Mouse (Mus musculus): ENCODE measurements around the gene Bpifa2. TPM values are rescaled to one million over a fixed set of nuclear protein-coding genes. Genes with fewer than 3 reads are reported as not detected.
"Not testable (repeated sequence)": the region's sequence is repeated elsewhere in the genome, so short reads cannot be mapped to it uniquely, and the experiment has no call there.

The Bpifa2 gene
- polyA plus RNA-seq, 1 experiment from 2014 or later = not detected

DNA sequence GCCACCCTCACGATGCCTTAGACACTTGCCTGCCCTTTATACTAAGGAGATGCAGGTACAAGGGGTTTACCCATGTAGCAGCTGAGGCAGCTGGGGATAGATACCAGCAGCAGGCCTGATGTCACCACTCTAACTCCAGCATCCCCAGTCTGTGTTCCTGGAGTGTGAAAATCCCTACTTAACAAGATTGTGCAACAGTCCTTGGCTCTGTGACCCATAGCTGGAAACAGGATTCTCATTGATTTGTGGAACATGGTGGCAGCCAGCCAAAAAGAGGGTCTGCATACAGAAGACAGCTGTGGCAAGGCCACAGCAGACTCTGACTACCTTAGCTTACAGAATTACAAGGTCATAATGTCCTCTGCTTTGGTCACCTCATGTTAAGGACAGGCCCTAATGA is 3.0 kb upstream of the Bpifa2 start:
- Histone ChIP-seq H3K27me3 (replicated peaks; ENCODE audit: control insufficient read depth, insufficient read depth, low read length) (no peaks in the 10 kb centered on the region), H3K4me1 (ENCODE audit: control insufficient read depth, insufficient read depth, low read length) (no peaks in the 10 kb centered on the region), H3K9ac (ENCODE audit: low read length) (no peak overlapping the region), H3K27ac (ENCODE audit: low read depth, low read length) (no peak overlapping the region), H3K36me3 (ENCODE audit: control insufficient read depth, insufficient read depth, low read length) (no peaks in the 10 kb centered on the region), H3K4me3 (ENCODE audit: low read depth, low read length) (no peak overlapping the region), H3K4me2 (ENCODE audit: low read length) (no peak overlapping the region), H3K9me3 (replicated peaks; ENCODE audit: control insufficient read depth, low read length) (no peaks in the 10 kb centered on the region)
- ATAC-seq (no peak), DNase-seq (ENCODE audit: low spot score) (no peak)
- 81% methylated on average over 1 of the region's 1 CpGs for WGBS

DNA sequence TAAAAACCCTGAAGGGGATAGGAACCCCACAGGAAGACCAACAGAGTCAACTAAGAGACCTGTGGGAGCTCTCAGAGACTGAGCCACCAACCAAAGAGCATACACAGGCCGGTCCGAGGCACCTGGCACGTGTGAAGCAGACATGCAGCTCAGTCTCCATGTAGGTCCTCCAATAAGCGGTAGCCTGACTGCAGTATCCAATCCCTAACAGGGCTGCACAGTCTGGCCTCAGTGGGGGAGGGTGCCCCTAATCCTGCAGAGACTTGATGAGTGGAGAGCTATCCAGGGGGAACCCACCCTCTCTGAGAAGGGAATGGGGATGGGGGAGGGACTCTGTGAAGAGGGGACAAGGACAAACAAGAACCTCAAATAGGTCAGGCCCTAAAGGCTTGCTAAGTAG is 2.3 kb upstream of the Bpifa2 start:
- Histone ChIP-seq H3K9me3 (replicated peaks; ENCODE audit: control insufficient read depth, low read length) (no peaks in the 10 kb centered on the region), H3K4me1 (ENCODE audit: control insufficient read depth, insufficient read depth, low read length) (no peaks in the 10 kb centered on the region), H3K4me3 (ENCODE audit: low read depth, low read length) (no peak overlapping the region), H3K4me2 (ENCODE audit: low read length) (no peak overlapping the region), H3K9ac (ENCODE audit: low read length) (no peak overlapping the region), H3K27ac (ENCODE audit: low read depth, low read length) (no peak overlapping the region), H3K36me3 (ENCODE audit: control insufficient read depth, insufficient read depth, low read length) (no peaks in the 10 kb centered on the region), H3K27me3 (replicated peaks; ENCODE audit: control insufficient read depth, insufficient read depth, low read length) (no peaks in the 10 kb centered on the region)
- ATAC-seq (no peak), DNase-seq (ENCODE audit: low spot score) (no peak)
- 82% methylated on average over 4 of the region's 4 CpGs for WGBS

DNA sequence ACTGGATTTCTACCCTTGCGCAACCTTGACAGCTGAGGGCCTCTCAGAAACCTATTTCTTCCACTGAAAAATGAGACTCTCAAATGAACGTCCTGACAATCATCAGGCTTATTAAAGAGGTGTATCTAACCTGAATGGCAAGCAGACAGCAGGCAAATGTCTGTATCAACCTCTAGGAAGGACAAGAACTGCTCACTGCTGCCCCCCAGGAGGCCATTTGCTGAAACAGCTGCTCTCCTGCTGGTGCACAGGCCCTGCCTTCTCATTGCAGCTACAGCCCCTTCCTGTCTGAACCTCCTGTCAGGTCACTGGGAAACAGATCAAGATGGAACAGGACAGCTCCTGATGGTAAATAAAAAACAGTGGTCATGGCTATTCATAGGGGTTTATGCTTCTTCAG is 1.7 kb upstream of the Bpifa2 start:
- H3K36me3 ChIP-seq (ENCODE audit: control insufficient read depth, insufficient read depth, low read length) = no peaks in the 10 kb centered on the region
- no peaks in the 10 kb centered on the region for H3K4me1 ChIP-seq (ENCODE audit: control insufficient read depth, insufficient read depth, low read length)
- no peaks in the 10 kb centered on the region for H3K9me3 ChIP-seq (replicated peaks; ENCODE audit: control insufficient read depth, low read length)
- H3K4me2 ChIP-seq (ENCODE audit: low read length) = no peak overlapping the region
- 85% methylated on average over 2 of the region's 2 CpGs for WGBS
- ATAC-seq = no peak
- H3K9ac ChIP-seq (ENCODE audit: low read length) = no peak overlapping the region
- no peak overlapping the region for H3K27ac ChIP-seq (ENCODE audit: low read depth, low read length)
- no peak for DNase-seq (ENCODE audit: low spot score)
- H3K27me3 ChIP-seq (replicated peaks; ENCODE audit: control insufficient read depth, insufficient read depth, low read length) = no peaks in the 10 kb centered on the region
- no peak overlapping the region for H3K4me3 ChIP-seq (ENCODE audit: low read depth, low read length)

DNA sequence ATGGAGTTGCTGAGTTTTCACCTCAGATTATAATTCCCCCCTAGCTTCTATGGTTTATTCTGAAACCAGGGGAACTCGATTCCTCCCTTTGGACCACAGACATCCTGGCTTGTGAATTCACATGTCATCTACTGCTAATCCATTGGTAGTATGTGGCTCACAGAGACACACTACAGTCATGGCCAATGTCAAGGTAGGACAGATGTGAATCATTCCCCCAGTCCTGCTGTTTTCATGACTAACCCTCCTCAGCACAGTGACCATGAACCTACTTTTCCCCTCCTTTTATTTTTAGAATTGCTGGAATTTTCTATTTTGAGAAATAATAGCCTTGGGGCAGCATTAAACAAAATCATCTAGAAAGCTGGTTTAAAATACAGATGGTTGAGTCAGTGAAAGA is 684 bp upstream of the Bpifa2 start:
- Histone ChIP-seq H3K4me1 (ENCODE audit: control insufficient read depth, insufficient read depth, low read length) (no peaks in the 10 kb centered on the region), H3K4me2 (ENCODE audit: low read length) (no peak overlapping the region), H3K9me3 (replicated peaks; ENCODE audit: control insufficient read depth, low read length) (no peaks in the 10 kb centered on the region), H3K36me3 (ENCODE audit: control insufficient read depth, insufficient read depth, low read length) (no peaks in the 10 kb centered on the region), H3K27ac (ENCODE audit: low read depth, low read length) (no peak overlapping the region), H3K27me3 (replicated peaks; ENCODE audit: control insufficient read depth, insufficient read depth, low read length) (no peaks in the 10 kb centered on the region), H3K9ac (ENCODE audit: low read length) (no peak overlapping the region), H3K4me3 (ENCODE audit: low read depth, low read length) (no peak overlapping the region)
- ATAC-seq (no peak), DNase-seq (ENCODE audit: low spot score) (no peak)
- 88% methylated on average over 1 of the region's 1 CpGs for WGBS

DNA sequence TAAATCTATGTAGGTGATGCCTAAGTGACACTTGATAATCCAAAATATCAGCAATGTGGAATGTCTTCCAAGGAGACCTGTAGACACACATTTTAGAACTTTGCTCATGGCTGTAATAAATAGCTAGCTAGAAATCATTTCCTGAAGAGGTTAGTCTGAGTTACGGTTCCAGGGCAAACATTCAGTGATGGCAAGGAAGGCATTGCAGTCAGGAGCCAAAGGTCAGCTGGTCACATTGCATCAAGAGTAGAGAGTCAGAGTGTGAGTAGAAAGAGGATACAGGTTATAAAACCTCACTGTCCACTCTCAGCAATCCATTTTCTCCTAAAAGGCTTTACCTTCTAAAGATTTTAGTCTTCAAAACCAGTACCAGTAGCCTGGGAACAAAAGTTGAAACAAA is 9.9 kb downstream of the Bpifa2 start:
- WGBS = 85% methylated on average over 1 of the region's 1 CpGs
- no peaks in the 10 kb centered on the region for H3K36me3 ChIP-seq (ENCODE audit: control insufficient read depth, insufficient read depth, low read length)
- no peak overlapping the region for H3K4me3 ChIP-seq (ENCODE audit: low read depth, low read length)
- DNase-seq (ENCODE audit: low spot score) (no peak), ATAC-seq (no peak)
- H3K27me3 ChIP-seq (replicated peaks; ENCODE audit: control insufficient read depth, insufficient read depth, low read length) = no peaks in the 10 kb centered on the region
- H3K9me3 ChIP-seq (replicated peaks; ENCODE audit: control insufficient read depth, low read length) = no peaks in the 10 kb centered on the region
- H3K9ac ChIP-seq (ENCODE audit: low read length) = no peak overlapping the region
- no peaks in the 10 kb centered on the region for H3K4me1 ChIP-seq (ENCODE audit: control insufficient read depth, insufficient read depth, low read length)
- no peak overlapping the region for H3K27ac ChIP-seq (ENCODE audit: low read depth, low read length)
- H3K4me2 ChIP-seq (ENCODE audit: low read length) = no peak overlapping the region

DNA sequence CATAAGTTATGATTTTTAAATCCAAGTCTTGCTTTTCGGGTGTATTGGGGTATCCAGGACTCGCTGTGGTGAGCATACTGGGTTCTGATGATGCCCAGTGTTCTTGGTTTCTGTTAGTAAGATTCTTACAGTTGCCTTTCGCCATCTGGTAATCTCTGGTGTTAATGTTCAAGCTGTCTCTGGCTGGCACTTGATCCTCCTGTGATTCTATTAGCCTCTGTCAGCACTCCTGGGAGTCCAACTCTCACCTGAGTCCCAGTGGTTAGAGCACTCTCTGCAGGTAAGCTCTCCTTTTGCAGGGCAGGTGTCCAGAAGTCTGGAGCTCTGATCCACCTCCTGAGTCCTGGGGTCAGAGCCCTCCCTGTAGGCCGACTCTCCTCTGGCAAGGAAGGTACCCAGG is 16.6 kb downstream of the Bpifa2 start:
- H3K27ac ChIP-seq (ENCODE audit: low read depth, low read length); H3K9me3 ChIP-seq (replicated peaks; ENCODE audit: control insufficient read depth, low read length); H3K9ac ChIP-seq (ENCODE audit: low read length); H3K4me2 ChIP-seq (ENCODE audit: low read length); ATAC-seq; DNase-seq (ENCODE audit: low spot score); H3K27me3 ChIP-seq (replicated peaks; ENCODE audit: control insufficient read depth, insufficient read depth, low read length); H3K4me1 ChIP-seq (ENCODE audit: control insufficient read depth, insufficient read depth, low read length); H3K4me3 ChIP-seq (ENCODE audit: low read depth, low read length); H3K36me3 ChIP-seq (ENCODE audit: control insufficient read depth, insufficient read depth, low read length): not testable (repeated sequence)
- WGBS = 97% methylated on average over 4 of the region's 4 CpGs

DNA sequence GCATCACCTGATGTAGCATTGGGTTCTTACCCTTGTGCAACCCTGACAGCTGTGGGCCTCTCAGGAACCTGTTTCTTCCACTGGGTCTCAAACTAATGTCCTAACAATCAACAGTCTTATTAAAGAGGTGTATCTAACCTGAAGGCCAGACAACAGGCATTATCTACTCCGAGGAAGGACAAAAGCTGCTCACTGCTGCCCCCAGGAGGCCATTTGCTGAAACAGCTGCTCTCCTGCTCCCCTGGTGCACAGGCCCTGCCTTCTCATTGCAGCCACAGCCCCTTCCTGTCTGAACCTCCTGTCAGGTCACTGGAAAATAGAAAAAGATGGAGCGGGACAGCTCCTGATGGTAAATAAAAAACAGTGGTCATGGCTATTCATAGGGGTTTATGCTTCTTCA is 30.9 kb downstream of the Bpifa2 start:
- no peak overlapping the region for H3K27ac ChIP-seq (ENCODE audit: low read depth, low read length)
- no peak overlapping the region for H3K4me2 ChIP-seq (ENCODE audit: low read length)
- no peaks in the 10 kb centered on the region for H3K36me3 ChIP-seq (ENCODE audit: control insufficient read depth, insufficient read depth, low read length)
- 64% methylated on average over 2 of the region's 2 CpGs for WGBS
- no peaks in the 10 kb centered on the region for H3K27me3 ChIP-seq (replicated peaks; ENCODE audit: control insufficient read depth, insufficient read depth, low read length)
- H3K4me3 ChIP-seq (ENCODE audit: low read depth, low read length) = no peak overlapping the region
- no peak for ATAC-seq
- no peaks in the 10 kb centered on the region for H3K9me3 ChIP-seq (replicated peaks; ENCODE audit: control insufficient read depth, low read length)
- DNase-seq (ENCODE audit: low spot score) = peak; percentile 5
- no peaks in the 10 kb centered on the region for H3K4me1 ChIP-seq (ENCODE audit: control insufficient read depth, insufficient read depth, low read length)
- no peak overlapping the region for H3K9ac ChIP-seq (ENCODE audit: low read length)

DNA sequence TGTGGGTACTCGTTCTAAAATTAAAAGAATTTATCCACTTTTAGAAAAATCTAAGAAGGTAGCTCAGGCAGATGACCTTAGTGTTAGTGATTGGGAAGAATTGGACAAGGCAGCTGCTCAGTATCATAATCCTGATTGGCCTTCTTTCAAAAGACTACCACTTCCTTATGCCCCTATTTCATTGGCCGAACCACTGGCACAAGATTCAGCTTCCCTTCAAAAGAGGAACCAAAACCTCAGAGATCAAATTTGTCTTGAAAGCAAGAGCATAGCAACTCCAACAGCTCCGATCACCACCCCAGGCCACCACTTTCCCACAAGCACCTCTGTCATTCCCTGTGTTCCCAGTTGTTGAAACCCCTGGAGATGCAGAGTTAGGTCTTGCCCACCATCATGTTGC is 36.7 kb downstream of the Bpifa2 start:
- Histone ChIP-seq H3K27me3 (replicated peaks; ENCODE audit: control insufficient read depth, insufficient read depth, low read length) (no peaks in the 10 kb centered on the region), H3K9ac (ENCODE audit: low read length) (no peak overlapping the region), H3K27ac (ENCODE audit: low read depth, low read length) (no peak overlapping the region), H3K4me1 (ENCODE audit: control insufficient read depth, insufficient read depth, low read length) (no peaks in the 10 kb centered on the region), H3K9me3 (replicated peaks; ENCODE audit: control insufficient read depth, low read length) (no peaks in the 10 kb centered on the region), H3K36me3 (ENCODE audit: control insufficient read depth, insufficient read depth, low read length) (no peaks in the 10 kb centered on the region), H3K4me3 (ENCODE audit: low read depth, low read length) (no peak overlapping the region), H3K4me2 (ENCODE audit: low read length) (no peak overlapping the region)
- 88% methylated on average over 3 of the region's 3 CpGs for WGBS
- DNase-seq (ENCODE audit: low spot score) = no peak
- ATAC-seq = no peak

DNA sequence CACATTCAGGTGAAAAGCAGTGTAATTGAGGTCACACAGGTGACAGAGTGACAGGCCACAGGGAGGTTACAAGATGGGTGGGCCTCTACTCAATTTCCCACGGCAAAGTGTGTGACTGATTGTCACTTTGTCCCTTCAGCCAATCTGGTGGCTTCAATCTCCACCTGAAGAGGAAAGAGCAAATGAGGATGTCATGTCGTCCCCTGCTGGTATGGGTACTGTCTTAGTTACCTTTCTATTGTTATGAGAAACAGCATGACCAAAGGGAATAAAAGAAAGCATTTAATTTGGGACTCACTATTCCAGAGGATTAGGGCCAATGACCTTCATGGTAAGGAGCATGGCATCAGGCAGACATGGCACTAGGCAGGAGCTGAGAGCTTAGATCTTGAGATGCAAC is 50.6 kb downstream of the Bpifa2 start:
- Histone ChIP-seq H3K9ac (ENCODE audit: low read length) (no peak overlapping the region), H3K36me3 (ENCODE audit: control insufficient read depth, insufficient read depth, low read length) (no peaks in the 10 kb centered on the region), H3K9me3 (replicated peaks; ENCODE audit: control insufficient read depth, low read length) (no peaks in the 10 kb centered on the region), H3K4me3 (ENCODE audit: low read depth, low read length) (no peak overlapping the region), H3K4me2 (ENCODE audit: low read length) (no peak overlapping the region), H3K4me1 (ENCODE audit: control insufficient read depth, insufficient read depth, low read length) (no peaks in the 10 kb centered on the region), H3K27me3 (replicated peaks; ENCODE audit: control insufficient read depth, insufficient read depth, low read length) (no peaks in the 10 kb centered on the region), H3K27ac (ENCODE audit: low read depth, low read length) (no peak overlapping the region)
- WGBS = 66% methylated on average over 2 of the region's 2 CpGs
- DNase-seq (ENCODE audit: low spot score) (no peak), ATAC-seq (no peak)
